Mouse (Mus musculus) ES-E14 (cell line): ENCODE measurements around the gene Dock6. TPM values are rescaled to one million over a fixed set of nuclear protein-coding genes. Genes with fewer than 3 reads are reported as not detected.

Experiments used
- DNase-seq: peaks from one replicate; pipeline ENCODE4 v3.0.0-alpha.2; 2013; ENCODE audit warnings: low read depth, low spot score
- H3K27ac ChIP-seq: 2 replicates; pipeline ENCODE4 v1.5.1; 2012; ENCODE audit warnings: low read depth, mild to moderate bottlenecking, low read length, moderate library complexity, mixed read lengths; ENCODE audit not compliant: poor library complexity, insufficient read depth, severe bottlenecking
- H3K36me3 ChIP-seq: 2 replicates; pipeline ENCODE4 v1.6.1; 2012; ENCODE audit warnings: mild to moderate bottlenecking, low read length, moderate library complexity, mixed read lengths; ENCODE audit not compliant: control insufficient read depth, poor library complexity, insufficient read depth, severe bottlenecking
- H3K4me1 ChIP-seq, 2 experiments: fragments of 150-350 bp in 1 of 2; sonication (generic) in 1 of 2; 2 replicates each; pipeline ENCODE4 v1.6.1; 2012; ENCODE audit warnings: low read length in 2 of 2, mild to moderate bottlenecking in 1 of 2, mixed read lengths in 1 of 2; ENCODE audit not compliant: control insufficient read depth in 2 of 2, insufficient read depth in 2 of 2, poor library complexity in 1 of 2
- H3K4me3 ChIP-seq, 2 experiments: fragments of 150-350 bp in 1 of 2; sonication (generic) in 1 of 2; 2 replicates each; pipeline ENCODE4 v1.5.1; 2012; ENCODE audit warnings: low read length in 2 of 2, low read depth in 1 of 2, mild to moderate bottlenecking in 1 of 2, mixed read lengths in 1 of 2; ENCODE audit not compliant: insufficient read depth in 1 of 2, poor library complexity in 1 of 2, severe bottlenecking in 1 of 2
- H3K9ac ChIP-seq: 2 replicates; pipeline ENCODE4 v1.6.1; 2012; ENCODE audit warnings: low read depth, mild to moderate bottlenecking, low read length, mixed read lengths; ENCODE audit not compliant: poor library complexity, insufficient read depth, severe bottlenecking
- H3K9me3 ChIP-seq: fragments of 150-350 bp; sonication (generic); 2 replicates; pipeline ENCODE4 v1.6.1; 2012; ENCODE audit warnings: low read depth, mild to moderate bottlenecking, low read length; ENCODE audit not compliant: control insufficient read depth, insufficient read depth
- CHD2 ChIP-seq: IDR thresholded peaks from 2 replicates; pipeline ENCODE4 v1.6.1; 2014; ENCODE audit warnings: mild to moderate bottlenecking, low read depth, low read length, inconsistent platforms
- HCFC1 ChIP-seq: IDR thresholded peaks from 2 replicates; pipeline ENCODE4 v1.6.1; 2012; ENCODE audit warnings: low read length, inconsistent platforms, borderline replicate concordance; ENCODE audit not compliant: insufficient read depth
- MAFK ChIP-seq: IDR thresholded peaks from 2 replicates; pipeline ENCODE4 v1.6.1; 2014; ENCODE audit warnings: mild to moderate bottlenecking, low read depth, low read length, inconsistent platforms; ENCODE audit not compliant: insufficient read depth
- ZC3H11A ChIP-seq: IDR thresholded peaks from 2 replicates; pipeline ENCODE4 v1.6.1; 2012; ENCODE audit warnings: low read depth, mild to moderate bottlenecking, inconsistent platforms, low read length, borderline replicate concordance
- ZNF384 ChIP-seq: IDR thresholded peaks from 2 replicates; pipeline ENCODE4 v1.6.1; 2012; ENCODE audit warnings: low read depth, low read length, inconsistent platforms
- in situ Hi-C, 2 experiments: fragments of 600-800 bp; cut with MboI; formaldehyde crosslinking; loops; one replicate each; pipeline ENCODE4 v1.15.1; 2025; ENCODE audit warnings: low sequenced_read_pairs in 2 of 2, inconsistent platforms in 1 of 2; ENCODE audit not compliant: unreplicated experiment in 2 of 2
- total RNA-seq: library from RNA; depleted of rRNA; stranded (reverse); fragments of 300-350 nt; gene quantifications from 2 replicates; pipeline ENCODE4 v1.2.3, GENCODE M21; 2012

The Dock6 gene
- total RNA-seq, 1 experiment, result 45.4 TPM

GRCm38 (mm10) chr9:21830936-21831335 is 21.5 kb downstream of the Dock6 start:
- in situ Hi-C loops, result no loop called here
- H3K36me3 ChIP-seq, result peaks cover 58% of the 10 kb centered on the region

GRCm38 (mm10) chr9:21830461-21830850 is 22.0 kb downstream of the Dock6 start:
- no peak for TF ChIP-seq ZC3H11A
- no peak for TF ChIP-seq HCFC1
- no peak for TF ChIP-seq CHD2
- no peak for TF ChIP-seq MAFK
- TF ChIP-seq ZNF384, result no peak
- Histone ChIP-seq H3K27ac (no peak overlapping the region), H3K36me3 (peaks cover 53% of the 10 kb centered on the region), H3K4me3 (no peak overlapping the region), H3K9ac (no peak overlapping the region), H3K4me1 (peaks cover 1 to 24% of the 10 kb centered on the region in 2 experiments; a peak in 3 of 4 replicates), H3K9me3 (no peaks in the 10 kb centered on the region)
- in situ Hi-C loops, result no loop called here
- DNase-seq, result no peak

More at GRCm38 (mm10) chr9:21830936-21831335, 21.5 kb downstream of the Dock6 start:
- Histone ChIP-seq H3K9me3 (no peaks in the 10 kb centered on the region), H3K4me1 (peaks cover 3 to 25% of the 10 kb centered on the region in 2 experiments; a peak in 3 of 4 replicates), H3K9ac (no peak overlapping the region), H3K4me3 (no peak overlapping the region), H3K27ac (no peak overlapping the region)
- no peak for DNase-seq
- no peak for TF ChIP-seq CHD2
- TF ChIP-seq ZNF384, result no peak
- no peak for TF ChIP-seq ZC3H11A
- TF ChIP-seq HCFC1, result no peak
- TF ChIP-seq MAFK, result no peak

GRCm38 (mm10) chr9:21829834-21830460 is 22.5 kb downstream of the Dock6 start:
- Histone ChIP-seq H3K4me1 (peaks cover 1 to 22% of the 10 kb centered on the region in 2 experiments; a peak in 3 of 4 replicates), H3K27ac (no peak overlapping the region), H3K36me3 (peaks cover 48% of the 10 kb centered on the region), H3K9ac (no peak overlapping the region), H3K9me3 (no peaks in the 10 kb centered on the region), H3K4me3 (no peak overlapping the region)
- DNase-seq, result no peak
- no peak for TF ChIP-seq ZC3H11A
- TF ChIP-seq HCFC1, result no peak
- no peak for TF ChIP-seq ZNF384
- TF ChIP-seq MAFK, result no peak
- no peak for TF ChIP-seq CHD2
- in situ Hi-C loops, result no loop called here

GRCm38 (mm10) chr9:21824366-21824765 is 28.1 kb downstream of the Dock6 start:
- TF ChIP-seq CHD2 (no peak), ZC3H11A (no peak), ZNF384 (no peak), HCFC1 (no peak), MAFK (no peak)
- Histone ChIP-seq H3K27ac (peak overlapping the region; percentile 58), H3K4me3 (0 out of 4 replicates have a peak overlapping the region, but pooled peaks of 1 of the 2 experiments have one; percentile 17), H3K9ac (no peak overlapping the region; the same call in 1 of the 2 replicates), H3K9me3 (no peaks in the 10 kb centered on the region), H3K36me3 (peaks cover 38% of the 10 kb centered on the region), H3K4me1 (peaks cover 2 to 14% of the 10 kb centered on the region in 2 experiments; a peak in 2 of 4 replicates)
- DNase-seq, result peak; percentile 45
- in situ Hi-C loops, result no loop called here
